Mouse (Mus musculus) olfactory bulb, adult 2 months (tissue): ENCODE results near the gene Rad51b.

Experiments
- CTCF ChIP-seq: fragments of 200-500 bp; IDR thresholded peaks from 2 replicates; pipeline ENCODE4 v1.5.1; 2012; ENCODE audit warnings: low read depth, mild to moderate bottlenecking, low read length, moderate library complexity; ENCODE audit not compliant: insufficient read depth
- POLR2A ChIP-seq: fragments of 200-500 bp; IDR thresholded peaks from 2 replicates; pipeline ENCODE4 v1.6.1; 2012; ENCODE audit warnings: mild to moderate bottlenecking, low read depth, low read length, moderate library complexity; ENCODE audit not compliant: insufficient read depth

- TF ChIP-seq POLR2A: no peak
- TF ChIP-seq CTCF: no peak
Measured at GRCm38 (mm10) chr12:79503582-79504515, 206.8 kb downstream of the Rad51b start.
